Mouse (Mus musculus) CD4-positive naive resting alpha-beta T cell, adult 57 days (primary cell): ENCODE results near the gene BC025920. TPM values are rescaled to one million over a fixed set of nuclear protein-coding genes. Genes with fewer than 3 reads are reported as not detected.

ENCODE experiments used
- total RNA-seq: library from RNA; stranded (reverse); gene quantifications from one replicate; pipeline ENCODE4 v1.2.4, GENCODE M21; 2023

BC025920 gene
- 3.2 TPM for total RNA-seq

GRCm38 (mm10) chr10:81605974-81606751 lies at the start of gene BC025920:
BC025920 (plus strand) TSS chr10:81606270.

DNA sequence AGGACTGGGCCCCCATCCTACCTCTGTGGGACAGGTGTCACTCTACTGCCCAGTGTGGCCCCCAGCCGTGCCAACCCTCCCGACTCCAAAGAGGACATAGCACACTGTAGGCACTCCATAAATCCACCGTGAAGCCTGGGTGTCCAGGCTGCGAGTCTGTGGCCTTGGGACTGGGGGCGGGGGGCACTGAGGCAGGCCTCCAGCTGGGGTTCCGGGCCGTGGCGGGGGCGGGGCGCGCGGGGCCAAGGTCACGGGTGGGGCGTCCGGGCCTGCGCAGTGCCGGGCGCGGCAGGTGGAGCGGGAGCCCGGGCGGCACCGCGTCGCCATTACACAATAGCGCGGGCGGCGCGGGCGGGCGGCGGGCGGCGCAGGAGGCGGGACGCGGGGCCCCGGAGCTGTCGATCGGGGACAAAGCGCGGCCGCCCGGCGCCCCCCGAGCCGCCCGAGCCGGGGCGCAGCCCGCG lies 46.9 kb upstream of the BC025920 start, which contains the start of gene Aes:
Gene Aes (plus strand): TSS at position 326 of the 464 bp plus-strand sequence.

DNA sequence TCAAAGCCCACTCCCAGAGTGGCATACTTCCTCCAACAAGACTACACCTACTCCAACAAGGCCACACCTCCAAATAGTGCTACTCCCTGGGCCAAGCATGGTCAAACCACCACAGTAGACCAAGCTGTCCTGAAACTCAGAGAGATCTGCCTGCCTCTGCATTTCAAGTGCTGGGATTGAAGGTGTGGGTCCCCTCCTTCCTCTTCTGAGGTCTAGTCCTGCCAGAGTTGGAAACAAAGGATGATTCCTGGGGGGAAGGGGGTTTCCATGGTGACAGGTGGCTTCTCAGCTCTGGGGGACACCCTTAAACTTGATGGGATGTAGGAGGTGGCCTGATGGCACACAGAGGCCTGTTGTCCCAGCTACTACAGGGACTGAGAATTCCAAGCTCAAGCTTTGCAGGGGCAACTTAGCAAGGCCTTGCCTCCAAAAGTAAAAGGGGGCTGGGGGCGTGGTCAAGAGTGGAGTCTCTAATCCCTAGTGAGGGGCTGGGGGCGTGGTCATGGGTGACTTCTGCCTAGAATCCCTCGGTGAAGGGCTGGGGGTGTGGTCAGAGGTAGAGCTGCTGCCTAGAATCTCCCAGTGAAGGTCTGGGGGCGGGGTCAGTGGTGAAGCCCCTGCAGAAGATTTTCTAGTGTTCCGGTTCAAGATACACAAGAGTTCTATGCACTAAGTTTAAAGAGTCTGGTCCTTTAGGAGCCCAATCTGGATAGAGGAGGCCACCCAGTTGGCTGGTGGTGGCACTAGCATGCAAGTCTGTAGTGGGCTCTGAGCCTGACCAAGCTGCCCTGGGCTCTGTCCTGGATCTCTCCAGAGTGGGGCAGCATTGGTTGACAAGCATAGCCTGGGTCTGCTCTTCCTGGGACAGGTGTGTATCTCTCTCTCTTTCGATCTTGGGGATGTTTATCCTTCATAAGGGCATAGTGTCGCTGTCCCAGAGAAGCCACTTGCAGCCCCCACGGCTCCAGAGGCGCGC lies 31.7 kb upstream of the BC025920 start, which contains the start of gene Tle2:
Gene Tle2 (plus strand): TSS at position 481 of the 976 bp plus-strand sequence.

DNA sequence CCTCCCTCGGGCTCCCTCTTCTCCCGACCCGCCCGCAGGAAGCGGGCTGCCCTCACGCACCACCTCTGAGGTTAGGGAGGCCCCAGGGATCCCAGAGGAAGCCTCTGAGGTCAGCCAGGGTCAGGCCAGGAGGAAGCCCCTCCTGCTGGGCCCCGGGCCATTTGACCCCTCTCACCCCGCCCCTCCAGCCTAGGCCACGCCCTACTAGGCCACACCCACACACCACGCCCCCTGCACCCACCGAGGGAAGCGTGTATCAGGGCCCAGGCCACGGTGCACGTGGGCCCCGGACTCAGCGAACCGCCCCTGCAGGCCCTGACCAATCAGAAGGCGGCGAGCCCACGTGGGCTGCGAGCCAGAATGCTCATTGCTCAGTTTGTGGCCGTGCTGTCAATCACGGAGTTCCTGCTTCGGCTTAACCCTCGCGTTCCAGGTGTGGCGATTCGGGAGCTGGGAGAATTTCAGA lies 5.3 kb upstream of the BC025920 start, which contains the start of gene Tle6:
Gene Tle6 (minus strand): TSS at position 336 of the 466 bp plus-strand sequence.

DNA sequence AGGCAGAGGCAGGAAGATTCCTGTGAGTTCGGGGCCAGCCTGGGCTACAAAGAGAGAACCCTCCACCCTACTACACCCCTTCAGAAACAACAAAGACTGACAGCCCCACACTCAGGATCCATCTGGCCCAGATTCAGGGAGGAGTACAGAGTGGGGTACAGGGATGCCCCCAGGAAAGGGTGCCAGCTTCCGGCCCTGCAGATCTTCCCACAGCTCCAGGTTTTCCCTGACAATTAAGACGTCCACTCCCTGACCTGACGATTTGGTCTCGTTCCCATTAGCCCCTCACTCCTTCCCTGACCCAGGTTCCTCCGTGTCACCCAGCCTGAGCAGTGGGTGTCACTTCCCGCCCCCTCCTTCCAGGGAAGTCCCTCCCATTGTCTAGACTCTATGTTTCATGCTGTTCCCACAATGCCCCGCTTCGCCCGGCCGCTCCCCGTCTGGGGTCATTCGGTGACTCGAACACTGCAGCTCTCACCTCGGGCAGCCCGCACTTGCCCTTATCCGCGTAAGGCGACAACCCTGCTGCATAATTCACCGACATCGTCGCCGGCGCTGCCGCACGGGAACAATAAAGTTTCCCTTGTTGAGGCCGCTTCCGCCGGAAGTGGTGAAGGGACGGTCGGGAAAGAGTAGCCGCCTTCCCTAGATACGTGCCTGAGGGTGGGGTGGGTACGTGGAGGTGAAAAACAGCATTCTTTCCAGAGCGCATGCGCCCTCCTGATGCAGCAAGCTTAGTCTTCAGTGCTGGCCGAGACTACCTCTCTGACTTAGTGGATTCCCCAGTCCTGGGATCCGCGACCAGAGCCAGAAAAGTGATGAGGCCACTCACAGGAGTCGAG lies 21.1 kb downstream of the BC025920 start, which contains the start of gene Sirt6:
Gene Sirt6 (minus strand): TSS at position 804 of the 842 bp plus-strand sequence.

GRCm38 (mm10) chr10:81628390-81628789 lies 22.3 kb downstream of the BC025920 start, which contains the start of gene Ankrd24:
Ankrd24 (plus strand) TSS chr10:81628540.

DNA sequence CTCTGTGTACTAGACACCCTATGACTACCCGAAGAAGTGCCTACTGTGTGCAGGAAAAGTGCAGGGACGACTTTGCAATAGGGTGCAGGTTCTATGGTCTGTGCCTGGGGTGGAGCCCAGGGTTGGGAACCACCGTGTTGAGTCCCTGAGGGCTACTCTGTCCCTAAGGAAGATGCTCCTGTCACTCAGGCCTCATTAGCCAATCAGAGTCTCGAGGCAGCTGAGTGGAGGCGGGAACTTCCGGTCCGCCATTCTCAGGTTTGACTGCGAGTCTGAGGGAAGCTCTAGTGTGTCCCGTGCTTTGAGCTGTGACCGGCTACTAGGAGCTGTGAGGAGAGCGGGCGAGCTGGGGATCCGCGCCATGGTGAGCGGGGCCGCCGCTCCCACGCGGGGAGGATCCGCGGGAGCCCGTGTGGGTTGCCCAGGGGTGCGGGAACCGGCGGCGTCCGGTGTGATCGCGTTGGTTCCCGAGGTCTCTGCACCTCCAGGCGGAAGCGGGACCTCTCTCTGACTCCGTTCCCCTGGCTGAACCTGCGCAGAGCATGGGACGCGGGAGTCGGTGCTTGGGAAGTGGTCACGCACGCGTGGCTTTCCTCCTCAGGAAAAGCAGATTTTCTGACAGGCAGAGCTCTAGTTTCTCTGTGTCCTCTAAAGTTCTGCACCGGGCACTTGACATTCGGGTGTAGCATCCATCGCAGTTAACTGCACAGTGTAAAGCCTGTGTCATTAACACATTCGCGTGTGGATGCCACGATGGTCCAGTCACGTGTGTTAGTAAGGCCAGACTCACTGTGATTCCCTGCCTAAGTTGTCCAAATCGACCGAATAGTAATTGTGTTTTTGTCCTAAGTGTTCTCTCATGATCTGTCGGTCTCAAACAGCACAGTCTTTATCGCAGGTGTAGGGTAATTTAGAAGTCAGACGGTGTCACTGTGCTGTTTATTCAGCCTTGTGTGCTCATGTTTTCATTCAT lies 43.0 kb downstream of the BC025920 start, which contains the start of gene Gm10778:
Gene Gm10778 (plus strand): TSS at position 257 of the 973 bp plus-strand sequence.

Other genes with a start within 250 kb of the BC025920 start
- 5.4 TPM for gene Mfsd12, start 248.8 kb upstream of the BC025920 start, total RNA-seq
- gene 4930404N11Rik, start 240.5 kb upstream of the BC025920 start, total RNA-seq: 7.5 TPM
- 27.2 TPM for gene Fzr1, start 227.8 kb upstream of the BC025920 start, total RNA-seq
- 32.6 TPM for gene Dohh, start 221.8 kb upstream of the BC025920 start, total RNA-seq
- gene Gm48551, start 221.8 kb upstream of the BC025920 start, total RNA-seq: 4.7 TPM
- 9.7 TPM for gene Gm48552, start 217.3 kb upstream of the BC025920 start, total RNA-seq
- 2.2 TPM for gene Smim24, start 213.2 kb upstream of the BC025920 start, total RNA-seq
- gene Nfic, start 150.6 kb upstream of the BC025920 start, total RNA-seq: 20.3 TPM
- gene Celf5, start 123.6 kb upstream of the BC025920 start, total RNA-seq: 1.2 TPM
- 199 TPM for gene Ncln, start 109.9 kb upstream of the BC025920 start, total RNA-seq
- 139 TPM for gene S1pr4, start 106.1 kb upstream of the BC025920 start, total RNA-seq
- 3.3 TPM for gene Gna15, start 82.0 kb upstream of the BC025920 start, total RNA-seq
- 17.5 TPM for gene Gna11, start 61.1 kb upstream of the BC025920 start, total RNA-seq
- 616 TPM for gene Aes, start 46.8 kb upstream of the BC025920 start, total RNA-seq
- 6.3 TPM for gene Tle2, start 31.7 kb upstream of the BC025920 start, total RNA-seq
- not detected for gene Tle6, start 5.2 kb upstream of the BC025920 start, total RNA-seq
- gene Sirt6, start 21.5 kb downstream of the BC025920 start, total RNA-seq: 23.7 TPM
- gene Ankrd24, start 22.3 kb downstream of the BC025920 start, total RNA-seq: 5.9 TPM
- 2.1 TPM for gene Gm10778, start 42.8 kb downstream of the BC025920 start, total RNA-seq
- gene Zfp433, start 98.6 kb downstream of the BC025920 start, total RNA-seq: 7.8 TPM
- 4.9 TPM for gene Gm3055, start 164.9 kb downstream of the BC025920 start, total RNA-seq
- 3.0 TPM for gene Gm4767, start 205.9 kb downstream of the BC025920 start, total RNA-seq